ENCODE assay signal across 19 mouse cellular contexts in the genomic region with DNA sequence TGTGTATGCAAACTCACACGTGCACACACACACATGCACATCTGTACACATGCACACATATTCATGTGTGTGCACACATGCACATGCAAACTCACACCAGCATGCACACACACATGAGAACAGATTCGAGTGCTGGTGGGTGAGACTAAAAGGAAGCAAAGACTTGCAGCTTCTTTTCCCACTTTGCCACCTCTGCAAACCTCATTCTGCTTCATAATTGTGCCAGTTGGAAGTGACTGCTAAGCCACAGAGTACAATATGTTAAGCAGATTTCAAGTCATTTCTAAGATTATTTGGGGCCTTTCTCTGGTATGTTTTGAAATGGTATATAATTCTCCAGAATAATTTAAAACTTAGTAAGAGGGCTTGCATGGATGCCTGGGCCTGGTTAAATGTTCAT.
A peak's percentile ranks its signal among the peaks of the same experiment; 100 is the strongest.
DNase-seq lines count a peak whose midpoint lies in the region; ATAC-seq and TF ChIP-seq lines count a peak whose summit lies in the region.
"Had no signal": no experiment of that assay in that cellular context is flagged by ENCODE, and none has a peak within 500 bp of the region (broad histone marks: within the 10 kb centered on the region; RNA-seq: fewer than 3 reads in every experiment).

No protein-coding gene starts in this region.

- POLR2A ChIA-PET in Patski (lab: Charles Lee), result interaction anchor here (1.1 kb wide), 1 partner anchor 39 kb away, joined by 3 read pairs; no protein-coding TSS in a partner anchor

- in situ Hi-C loops in Patski (cut with MboI; ENCODE audit: low pct_unique_long_range_greater_than_20kb), result no loop called here

- CTCF ChIA-PET in Patski (lab: Charles Lee), result interaction anchor here (1.4 kb wide), 1 partner anchor 40 kb away, joined by 3 read pairs; no protein-coding TSS in a partner anchor

- DNase-seq in left cerebral cortex, postnatal 14 days (ENCODE audit: low spot score in 2 of 2), result peak; percentile 21 to 30
- no peak for DNase-seq in left cerebral cortex, postnatal 4 days
- no peak for DNase-seq in Patski (ENCODE audit: low read depth, low spot score)
- DNase-seq in brain, adult 2 months (ENCODE audit: low read depth, low spot score), result peak; percentile 61
- peak; percentile 45 for DNase-seq in telencephalon, adult 2 months (ENCODE audit: low read depth, low spot score)
- DNase-seq: adrenal gland, adult 8-10 months; adrenal gland, postnatal 36 days; cerebellum, adult 11 months; cerebellum, adult 9-10 months; gastrocnemius, postnatal 10 days; heart, adult 18-20 months; heart, postnatal 10 days; heart, postnatal 4 days had no signal

- intact Hi-C loops in left cerebral cortex, postnatal 14 days (cut with DNase I), result no loop called here
- intact Hi-C loops in left cerebral cortex, postnatal 4 days (cut with DNase I), result no loop called here

- no peaks in the 10 kb centered on the region for H3K27me3 ChIP-seq in Patski
- H3K27me3 ChIP-seq: embryonic facial prominence, embryonic 12.5 days; forebrain, embryonic 12.5 days; hindbrain, embryonic 12.5 days had no signal

- peak; percentile 38 for ATAC-seq in Patski
- ATAC-seq in erythroblast, adult 5-6 weeks (replicated peaks; ENCODE audit: low FRiP score, poor library complexity, severe bottlenecking), result no peak
- ATAC-seq: forebrain, embryonic 16.5 days; hindbrain, embryonic 16.5 days had no signal

- no peak for TF ChIP-seq CTCF in Patski (IDR thresholded peaks at IDR 0.05)

Comparison
In these comparisons a context has a peak if more than half of its experiments do, and no peak if none do; other contexts are left out.
1. DNase-seq: peak in left cerebral cortex, postnatal 14 days (2 of 2), brain, adult 2 months (single experiment) and telencephalon, adult 2 months (single experiment); none in left cerebral cortex, postnatal 4 days (single experiment) and Patski (single experiment).